Mouse (Mus musculus) lung, adult 18-20 months (tissue): ENCODE results near the gene 4931428L18Rik.

Experiments used
- DNase-seq, 2 experiments: peaks; one replicate each; pipeline ENCODE4 v3.0.0; 2022; ENCODE audit warnings: mixed read lengths in 2 of 2

4931428L18Rik gene

DNA sequence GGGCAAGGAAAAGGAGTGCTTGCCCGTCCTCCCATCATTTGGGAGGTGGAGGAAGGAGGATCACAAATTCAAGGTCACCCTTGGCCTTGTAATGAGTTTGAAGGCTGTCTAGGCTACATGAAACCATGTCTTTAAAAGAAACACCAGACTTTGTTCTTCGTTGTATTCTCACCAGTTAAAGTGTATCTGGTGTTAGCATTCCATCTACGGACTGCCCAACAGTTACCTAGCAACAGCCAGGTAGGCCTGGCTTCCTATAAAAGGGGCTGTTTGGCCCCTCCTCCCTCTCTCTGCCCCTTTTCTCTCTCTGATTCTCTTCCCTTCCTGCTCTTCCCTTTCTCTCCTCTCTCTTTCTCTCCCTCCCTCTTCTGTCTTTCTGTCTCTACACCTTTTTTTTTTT, 71.9 kb downstream of the 4931428L18Rik start:
- peak in 1 of 2 experiments; percentile 14 for DNase-seq

DNA sequence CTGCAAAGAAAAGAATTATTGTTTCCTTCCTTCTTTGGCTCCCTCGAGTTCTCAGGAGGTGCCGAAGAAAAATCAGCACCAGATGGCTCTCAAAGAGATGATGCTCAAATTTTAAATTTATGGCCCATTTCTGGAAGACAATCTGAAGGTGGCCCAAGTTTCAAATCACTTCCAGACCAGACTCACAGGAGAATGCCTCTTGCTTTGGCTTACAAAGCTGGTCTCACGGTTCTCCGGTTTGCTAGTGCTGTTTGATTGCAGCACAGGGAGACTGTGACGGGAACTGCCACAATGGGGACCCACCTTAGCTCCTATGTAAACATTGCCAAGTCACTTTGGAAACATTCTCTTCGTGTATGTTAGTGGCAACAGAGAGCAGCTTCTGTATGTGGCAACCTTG, 72.8 kb downstream of the 4931428L18Rik start:
- peak; percentile 36 to 61 for DNase-seq

DNA sequence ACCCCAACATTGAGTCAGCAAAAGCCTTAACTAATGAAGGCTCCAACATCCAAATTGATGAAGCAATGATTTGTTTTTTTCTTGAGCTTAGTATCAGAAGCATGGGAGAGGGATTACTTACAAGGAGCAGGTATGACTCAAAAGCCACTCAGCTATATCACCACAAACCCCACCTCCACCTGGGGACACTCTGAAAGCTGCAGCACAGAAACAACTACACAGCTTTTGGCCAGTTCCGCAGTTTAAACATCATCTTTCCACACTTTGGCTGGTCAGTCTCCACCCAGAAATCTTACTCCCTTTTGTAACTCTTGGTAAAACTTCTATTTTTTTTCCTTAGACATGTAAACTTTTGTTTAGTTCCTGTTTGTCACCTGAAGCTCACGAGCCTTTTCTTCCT, 78.9 kb downstream of the 4931428L18Rik start:
- peak in 1 of 2 experiments; percentile 39 for DNase-seq

DNA sequence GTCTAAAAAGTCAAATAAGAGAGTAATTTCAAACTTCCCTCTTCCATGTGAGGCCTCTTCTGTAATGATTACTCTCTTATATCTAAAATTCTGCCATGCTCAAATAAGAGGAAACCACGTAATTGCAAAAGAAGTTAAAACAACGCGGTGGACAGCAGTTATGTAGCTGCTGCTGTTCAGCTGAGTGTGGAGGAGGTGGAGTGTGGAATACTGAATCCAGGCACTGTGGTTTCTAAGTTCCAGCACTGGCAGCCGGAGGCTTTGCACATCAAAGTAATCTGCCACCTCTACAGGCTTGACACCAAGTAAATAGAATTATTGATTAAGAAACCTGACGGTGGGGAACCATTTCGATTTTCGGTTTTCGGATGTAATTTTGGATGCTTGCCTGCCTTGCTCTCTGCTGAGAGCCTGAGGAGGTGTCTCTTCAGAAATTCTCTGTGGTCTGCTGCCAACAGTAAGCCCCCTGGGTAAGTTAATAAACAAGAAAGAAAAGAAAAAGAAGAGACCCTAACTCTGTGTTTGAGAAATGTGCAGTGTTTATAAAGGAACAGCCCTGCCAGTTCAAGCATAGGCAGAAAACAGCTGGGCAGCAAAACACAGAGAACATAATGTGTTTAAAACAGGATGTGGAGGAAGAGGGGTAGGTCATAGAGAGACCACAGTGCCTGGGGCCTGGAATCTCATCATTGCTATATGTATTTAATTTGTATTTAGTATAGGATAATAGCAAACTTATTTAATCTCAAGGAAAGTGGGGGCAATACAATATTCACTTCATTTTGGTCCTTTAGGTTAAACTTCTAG, 80.0 kb downstream of the 4931428L18Rik start:
- no peak for DNase-seq

DNA sequence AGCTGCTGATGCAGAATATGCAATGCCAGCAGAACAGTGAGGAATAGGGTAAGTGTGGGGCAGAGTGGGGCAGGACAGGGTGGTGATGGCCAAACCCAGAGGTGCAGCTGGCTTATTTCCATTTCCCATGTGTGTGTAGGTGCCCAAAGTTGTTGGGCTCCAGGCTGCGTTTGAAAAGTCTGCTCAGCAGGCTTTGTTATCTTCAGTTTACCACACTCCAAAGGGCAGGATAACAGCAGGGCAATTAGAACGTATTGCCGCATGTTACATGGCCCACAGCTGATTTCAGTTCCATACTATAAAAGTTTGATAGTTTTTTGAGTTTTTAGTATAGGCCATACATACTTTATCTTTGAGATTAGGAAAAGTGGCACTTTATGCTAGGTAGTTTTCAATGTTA, 84.1 kb downstream of the 4931428L18Rik start:
- no peak for DNase-seq

DNA sequence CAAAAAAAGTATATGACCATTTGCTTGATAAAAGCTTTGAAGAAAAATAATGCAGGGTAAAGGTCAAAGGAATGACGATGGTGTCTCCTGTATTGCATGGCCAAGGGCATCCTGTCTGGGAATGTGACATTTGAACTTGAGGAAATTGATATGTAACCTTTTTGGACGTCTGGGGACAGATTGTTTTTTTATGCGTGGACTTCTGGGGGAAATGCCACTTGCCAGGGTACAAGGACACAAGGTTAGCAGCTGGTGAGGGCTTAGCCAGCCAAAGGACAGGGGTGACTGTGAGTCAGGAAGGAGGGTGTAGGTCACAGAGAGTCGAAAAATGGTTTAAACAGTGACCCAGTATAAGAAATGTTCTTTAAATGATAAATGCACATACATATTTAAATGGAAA, 109.0 kb downstream of the 4931428L18Rik start:
- no peak for DNase-seq

DNA sequence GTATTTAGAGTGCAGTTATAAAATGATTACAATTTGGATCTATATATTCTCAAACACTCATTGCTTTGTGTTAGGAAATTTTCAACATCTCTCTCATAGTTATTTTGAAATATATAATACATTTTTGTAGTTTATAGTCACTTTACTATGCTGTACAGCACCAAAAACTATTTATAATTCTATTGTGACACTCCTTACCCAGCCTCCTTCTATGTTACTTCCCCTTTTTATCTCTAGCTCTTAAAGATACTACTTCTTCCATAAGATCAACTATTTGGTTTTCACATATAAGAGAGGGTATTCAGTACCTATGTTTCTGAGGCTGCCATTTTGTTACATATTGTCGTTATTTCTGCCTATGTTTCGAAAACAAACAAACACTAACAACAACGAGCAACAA, 114.5 kb downstream of the 4931428L18Rik start:
- DNase-seq, result no peak

DNA sequence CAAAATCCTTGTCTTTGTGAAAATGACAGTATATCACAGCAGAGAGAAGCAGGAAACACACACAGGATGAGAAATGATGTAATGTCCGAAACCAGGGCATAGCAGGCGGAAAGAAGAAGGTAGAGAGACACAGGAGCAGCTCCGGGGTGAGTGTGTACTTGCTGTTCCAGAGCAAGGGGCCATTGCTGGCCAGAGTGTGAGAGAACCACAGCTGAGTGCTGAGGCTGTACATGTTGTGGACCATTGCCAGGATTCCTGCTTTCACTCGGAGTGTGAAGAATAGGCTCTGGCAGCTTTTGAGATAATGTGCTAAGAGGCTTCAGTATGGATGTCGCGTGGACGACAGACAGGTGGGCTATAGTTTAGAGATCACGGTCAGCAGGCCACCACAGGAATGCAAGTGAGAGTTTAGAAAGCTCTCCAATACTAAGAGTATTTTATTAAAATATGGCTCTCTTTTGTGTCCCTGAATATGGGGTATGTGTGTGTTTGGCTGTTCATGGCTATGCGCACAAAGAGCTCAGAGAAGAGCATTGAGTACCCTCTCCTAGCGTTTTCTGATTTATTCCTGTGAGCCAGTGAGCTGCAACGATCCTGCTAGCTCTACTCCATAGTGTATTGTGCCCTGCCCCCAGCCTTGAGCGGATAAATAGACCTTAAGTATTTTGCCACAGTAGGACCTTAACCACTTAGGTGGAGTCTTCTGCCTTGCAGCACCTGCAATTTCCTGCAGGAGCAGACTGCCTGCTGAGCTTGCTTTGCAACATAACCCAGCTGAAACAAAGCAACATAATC, 119.4 kb downstream of the 4931428L18Rik start:
- peak; percentile 14 to 34 for DNase-seq

DNA sequence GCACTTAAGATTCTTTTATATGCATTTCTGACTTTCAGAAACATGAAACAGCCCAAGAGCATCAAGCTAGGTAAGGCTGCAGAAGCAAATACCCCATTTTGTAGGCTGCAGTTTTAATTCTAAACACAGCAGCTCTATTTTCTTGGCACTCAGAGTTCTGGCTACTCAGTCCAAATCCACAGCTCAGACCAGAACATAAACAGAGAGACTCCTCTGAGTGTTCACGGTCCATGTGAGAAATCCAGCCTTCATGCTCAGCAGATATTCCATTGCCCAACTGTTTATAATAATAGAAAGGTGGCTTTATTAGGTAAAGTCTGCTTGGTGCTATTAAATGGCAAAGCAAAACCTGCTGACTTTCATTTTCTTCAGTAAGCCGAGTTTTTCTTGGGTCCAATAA, 120.2 kb downstream of the 4931428L18Rik start:
- no peak for DNase-seq

DNA sequence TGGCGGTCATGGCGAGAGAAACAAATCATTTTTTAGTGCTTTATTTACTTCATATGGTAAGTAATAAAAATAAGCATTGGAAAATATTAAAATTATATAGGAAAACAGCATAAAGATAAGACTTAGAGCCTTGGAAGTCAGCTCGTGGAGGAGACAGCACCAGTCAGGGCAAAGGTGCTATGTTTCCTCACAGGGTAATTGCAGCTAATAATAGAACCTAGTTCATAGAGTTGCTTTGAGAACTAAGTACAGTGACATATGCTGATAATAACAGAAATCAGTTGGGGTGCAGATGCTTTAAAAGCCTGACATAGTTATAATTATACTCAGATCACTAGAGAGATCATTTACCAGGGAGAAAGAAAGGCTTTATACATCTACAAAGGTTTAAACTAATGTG, 125.3 kb downstream of the 4931428L18Rik start:
- no peak for DNase-seq

DNA sequence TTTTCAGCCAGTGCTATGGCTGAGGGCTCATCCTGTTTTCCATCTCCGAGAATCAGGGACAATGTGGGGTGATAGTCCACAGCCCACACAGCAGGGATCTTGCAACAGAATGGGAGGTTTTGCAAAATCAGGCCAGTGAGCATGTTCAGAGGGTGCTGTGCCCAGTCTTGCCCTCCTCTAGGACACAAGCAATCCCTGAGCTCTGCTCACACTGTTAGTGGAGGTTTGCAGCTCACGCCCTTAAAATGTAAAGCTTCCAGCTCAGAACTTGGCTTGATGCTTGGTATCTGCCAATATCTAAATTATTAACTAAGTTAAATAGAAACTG, 126.1 kb downstream of the 4931428L18Rik start:
- DNase-seq, result no peak

DNA sequence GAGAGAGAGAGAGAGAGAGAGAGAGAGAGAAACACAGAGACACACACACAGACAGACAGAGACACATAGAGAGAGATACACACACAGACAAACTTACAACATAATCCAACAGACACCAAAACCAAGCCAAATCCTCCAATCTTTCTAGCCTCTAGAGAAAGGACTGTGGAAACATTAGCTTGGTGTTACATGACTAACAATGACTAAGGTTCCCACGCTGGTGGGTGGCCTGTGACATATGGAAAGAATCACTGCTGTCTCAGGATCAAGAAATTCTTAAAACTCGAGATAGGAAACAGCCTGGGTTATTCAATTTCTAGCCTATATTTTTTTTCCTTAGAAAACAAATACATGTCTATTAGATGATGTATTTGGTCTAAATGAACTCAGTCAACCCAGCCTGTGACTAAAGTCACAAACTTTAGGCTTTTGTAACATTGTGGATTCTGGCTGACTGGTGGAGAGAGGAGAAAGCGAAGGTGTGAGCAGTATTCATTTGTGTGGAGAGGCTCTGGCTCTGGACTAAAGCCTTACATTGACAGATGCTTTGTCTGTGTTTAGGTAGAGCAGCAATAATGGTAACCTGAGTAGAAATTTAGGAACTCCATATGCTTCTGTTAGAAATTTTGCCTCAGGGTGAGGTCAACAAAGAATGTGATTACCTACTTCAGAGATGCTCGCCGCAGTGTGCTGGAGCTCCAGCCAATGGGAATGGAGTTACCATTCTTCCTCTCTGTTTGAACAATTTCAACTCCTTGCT, 126.6 kb downstream of the 4931428L18Rik start:
- DNase-seq, result no peak

DNA sequence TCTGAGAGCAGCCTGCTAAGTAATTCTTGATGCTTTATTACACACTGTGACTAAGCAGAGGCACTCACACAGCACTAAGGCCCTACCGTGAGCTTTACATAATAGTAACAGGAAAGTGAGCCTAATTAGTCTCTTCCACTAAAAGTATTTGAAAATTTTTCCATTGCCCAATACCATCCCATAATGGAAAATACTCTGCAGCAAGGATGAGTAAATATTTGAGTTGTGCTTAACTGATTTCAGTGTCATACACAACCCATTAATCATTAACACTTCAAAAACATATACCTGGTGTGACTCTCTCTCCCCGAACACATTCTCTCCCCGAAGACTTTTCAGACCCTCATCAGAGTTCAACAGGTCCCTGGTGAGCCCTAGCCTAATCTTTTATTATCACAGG, 127.7 kb downstream of the 4931428L18Rik start:
- no peak for DNase-seq

DNA sequence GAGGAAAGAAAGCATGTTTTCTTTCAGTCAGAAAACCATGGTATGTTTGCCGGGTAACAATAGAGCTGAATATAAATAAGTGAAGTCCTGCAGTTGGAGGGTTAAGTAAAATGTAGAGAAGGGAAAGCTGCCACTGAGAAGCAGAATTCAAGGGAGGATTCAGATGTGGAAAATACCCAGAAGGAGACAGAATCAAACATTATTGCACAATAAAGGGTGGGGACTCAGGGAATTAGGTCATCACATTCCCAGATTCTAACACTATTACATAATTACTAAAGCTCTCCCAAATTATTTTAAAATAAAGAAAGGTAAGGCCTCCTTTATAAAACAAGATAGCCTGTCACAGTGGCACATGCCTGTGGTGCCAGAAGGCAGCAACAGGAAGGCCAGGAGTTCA, 128.5 kb downstream of the 4931428L18Rik start:
- no peak for DNase-seq

DNA sequence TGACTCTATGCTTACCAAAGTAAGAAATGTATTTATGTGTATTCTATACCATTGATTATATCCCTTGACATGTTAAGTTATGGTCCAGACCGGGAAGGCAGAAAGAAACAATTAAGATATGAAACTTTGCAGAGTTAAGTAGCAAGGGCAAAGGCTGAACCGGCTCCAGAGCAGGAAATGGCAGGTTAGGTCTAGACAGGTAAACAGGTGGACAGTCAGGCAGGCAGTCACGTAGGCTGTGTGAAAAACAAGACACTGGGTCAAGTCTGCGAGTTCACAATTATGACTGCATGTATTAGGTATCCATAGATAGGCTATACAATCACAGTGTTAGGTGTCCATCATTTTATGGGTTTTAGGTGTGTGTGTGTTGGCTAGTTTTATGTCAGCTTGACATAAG, 133.8 kb downstream of the 4931428L18Rik start:
- DNase-seq, result no peak

DNA sequence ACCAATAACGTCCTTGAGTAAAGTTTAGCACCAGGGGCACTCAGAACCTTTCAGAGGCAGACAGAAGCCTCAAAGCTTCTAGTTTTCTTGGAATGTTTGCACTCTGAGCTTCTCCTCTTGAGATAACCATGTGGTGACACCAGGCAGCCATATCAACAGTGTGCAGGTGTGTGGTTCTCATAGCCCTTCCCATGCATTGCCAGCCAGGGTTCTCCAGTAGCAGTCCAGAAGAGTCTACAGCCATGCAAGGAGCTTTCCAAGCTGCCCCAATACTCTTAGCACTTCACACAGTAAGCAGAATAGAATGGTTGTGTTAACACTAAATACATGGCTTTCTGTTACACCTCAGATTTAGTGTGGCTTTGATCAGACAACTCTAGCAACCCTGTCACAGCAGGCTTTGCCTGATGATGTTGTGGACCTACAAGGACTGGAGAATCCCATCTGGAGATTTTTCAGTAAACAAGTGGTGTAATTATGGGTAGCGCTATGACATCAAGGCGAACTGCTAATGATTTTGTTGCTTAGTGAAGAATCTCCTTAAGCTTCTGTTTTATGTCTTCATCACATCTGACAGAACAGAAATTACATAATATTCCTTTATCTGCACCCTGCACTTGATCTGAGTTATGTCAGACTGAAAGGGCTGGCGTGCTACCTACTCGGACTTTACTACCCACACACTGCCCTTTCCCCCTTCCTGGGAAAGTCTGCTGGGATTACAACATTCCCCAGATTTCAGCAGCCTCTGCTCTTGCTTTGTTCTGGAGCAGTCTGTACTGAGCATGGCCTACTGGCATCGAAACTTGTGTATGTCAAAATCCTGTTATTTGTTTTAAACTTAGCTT, 149.7 kb downstream of the 4931428L18Rik start:
- DNase-seq, result peak; percentile 52 to 75

DNA sequence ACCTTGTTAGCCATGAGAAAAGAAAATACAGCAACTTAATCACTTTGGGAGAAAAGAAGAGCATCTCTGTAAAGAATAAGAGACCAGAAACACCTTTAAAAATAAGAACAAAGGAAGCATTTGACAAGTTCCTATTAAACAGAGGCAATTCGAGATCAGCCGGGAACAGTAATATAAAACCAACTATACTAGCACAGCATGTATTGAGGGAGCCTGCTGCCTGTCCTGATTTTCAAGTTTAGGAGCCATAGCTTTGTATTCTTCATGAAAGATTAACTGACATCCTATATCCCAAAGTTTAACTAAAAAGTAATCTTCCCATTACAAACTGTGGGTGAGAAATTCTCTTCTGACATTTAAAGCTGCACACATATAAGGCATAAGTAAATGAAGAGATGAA, 151.3 kb downstream of the 4931428L18Rik start:
- no peak for DNase-seq

DNA sequence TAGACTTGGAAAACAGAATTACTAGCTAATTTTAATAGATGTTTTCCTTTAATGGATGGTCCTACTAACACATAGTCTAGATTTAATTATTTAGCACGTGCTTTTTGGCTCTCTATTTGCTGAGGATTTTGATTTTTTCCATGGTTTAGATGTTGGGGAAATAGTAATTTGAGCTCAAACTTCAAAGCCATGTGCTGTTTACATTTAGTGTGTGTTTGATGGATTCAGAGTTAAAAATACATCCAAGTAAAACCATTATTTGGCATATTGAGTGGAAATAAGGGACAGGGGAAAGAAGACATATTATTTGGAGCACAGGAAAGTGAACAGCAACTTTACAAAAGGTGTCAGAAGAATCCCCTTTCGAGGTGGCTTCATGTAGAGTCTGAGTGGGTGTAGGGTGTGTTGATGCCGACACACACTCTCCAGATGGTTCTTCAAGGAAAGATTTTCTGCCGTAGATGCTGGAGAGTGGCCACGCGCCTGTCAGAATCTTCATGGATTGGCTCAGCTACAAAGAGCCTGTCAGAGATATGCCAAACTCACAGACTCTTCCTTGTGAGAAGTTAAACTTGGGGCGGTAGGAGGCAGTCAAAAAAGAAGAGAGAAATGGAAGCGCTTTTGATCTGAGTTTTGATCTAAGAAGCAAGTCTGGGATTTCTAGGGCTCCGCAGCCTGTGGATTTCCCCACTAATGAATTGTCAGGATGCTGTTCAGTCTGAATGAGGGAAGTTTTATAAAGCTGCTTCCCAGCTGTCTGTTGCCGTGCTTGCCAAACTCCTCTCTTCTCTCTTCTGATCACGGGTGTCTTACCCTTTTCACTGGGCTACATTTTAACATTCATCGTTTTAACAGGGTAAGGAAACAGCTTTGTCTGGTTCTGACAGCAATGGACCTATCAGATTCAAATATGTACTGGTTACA, 157.4 kb downstream of the 4931428L18Rik start:
- peak in 1 of 2 experiments; percentile 3 for DNase-seq

DNA sequence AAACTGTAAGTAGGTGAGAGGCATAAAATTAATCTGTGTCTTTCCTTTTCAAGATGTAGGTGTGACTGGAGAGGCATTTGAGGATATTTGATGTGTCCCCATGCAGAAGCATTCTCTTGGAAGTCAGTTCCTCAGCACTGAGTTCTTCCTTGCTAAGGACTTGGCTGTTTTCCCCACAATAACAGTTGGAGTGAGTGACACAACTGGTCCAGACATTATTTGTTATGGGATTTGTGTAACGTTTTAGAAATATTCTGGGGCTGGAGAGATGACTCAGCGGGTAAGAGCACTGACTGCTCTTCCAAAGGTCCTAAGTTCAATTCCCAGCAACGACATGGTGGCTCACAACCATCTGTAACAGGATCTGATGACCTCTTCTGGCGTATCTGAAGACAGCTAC, 162.7 kb downstream of the 4931428L18Rik start:
- no peak for DNase-seq

DNA sequence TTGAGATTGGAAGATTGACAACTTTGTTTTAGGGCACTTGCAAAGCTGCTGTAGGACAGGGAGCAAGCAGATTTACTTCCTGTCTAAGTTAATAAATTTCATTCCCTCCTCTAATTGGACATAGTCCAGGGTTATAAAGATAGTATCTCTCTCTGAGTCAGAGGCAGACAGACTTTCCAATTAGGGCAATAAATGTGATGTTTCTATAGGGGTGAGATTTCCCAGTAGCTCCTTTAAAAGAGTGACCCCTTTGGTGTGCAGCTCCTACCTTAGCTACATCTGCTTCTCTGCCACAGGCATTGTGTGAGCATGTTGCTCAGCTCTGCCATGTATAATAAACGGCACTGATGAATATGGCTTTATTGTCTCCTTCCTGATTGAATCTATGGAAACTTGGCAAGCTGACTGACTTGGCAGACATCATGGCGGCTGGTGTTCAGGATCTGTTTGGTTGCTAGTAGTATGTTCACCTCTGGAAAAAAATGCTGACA, 163.6 kb downstream of the 4931428L18Rik start:
- DNase-seq, result no peak

DNA sequence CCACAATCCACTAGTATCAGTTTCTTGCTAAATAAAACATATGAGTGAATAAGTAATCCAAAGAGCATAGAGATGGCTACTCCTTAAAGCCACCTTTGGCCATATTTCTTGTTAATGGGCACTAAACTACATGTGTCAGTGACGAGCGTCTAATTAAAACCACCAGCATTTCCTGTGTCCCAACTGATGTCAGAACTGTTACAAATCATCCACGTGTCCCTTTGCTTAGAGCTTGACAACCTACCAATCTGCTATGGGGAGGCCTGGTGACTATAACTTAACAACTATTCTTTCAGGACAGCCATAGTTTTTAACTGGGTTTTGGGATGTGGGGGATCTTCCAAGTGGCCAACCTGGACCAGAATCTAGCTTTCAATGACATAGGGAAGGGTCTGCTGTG, 164.3 kb downstream of the 4931428L18Rik start:
- no peak for DNase-seq
